Mouse (Mus musculus): ENCODE measurements around the gene Kars.

DNA sequence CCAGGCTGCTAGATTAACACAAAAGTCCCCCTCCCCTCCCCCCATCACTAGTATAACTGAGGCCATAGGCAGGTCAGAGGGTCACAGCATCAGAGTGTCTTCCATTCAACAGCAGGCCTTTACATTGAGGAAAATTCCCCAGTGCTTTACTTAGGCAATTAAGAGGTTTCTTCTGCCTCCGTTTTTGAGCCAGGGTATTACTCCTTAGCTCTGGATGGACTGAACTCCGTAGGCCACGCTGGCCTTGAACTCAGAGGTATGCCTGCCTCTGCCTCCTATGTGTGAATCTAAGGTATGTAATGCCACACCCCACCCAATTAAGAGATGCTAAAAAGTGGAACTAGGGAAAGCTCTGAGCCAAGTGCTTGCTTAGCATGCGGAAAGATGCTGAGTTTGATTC, 47.6 kb downstream of the Kars start:
- TF ChIP-seq IRF4 (IDR thresholded peaks at IDR 0.05; ENCODE audit: low read depth, low read length) (no peak), TBP (conservative IDR thresholded peaks at IDR 0.05; ENCODE audit: low read depth, low read length) (no peak), RCOR1 (conservative IDR thresholded peaks at IDR 0.05; ENCODE audit: low read depth, low read length) (no peak), CHD2 (IDR thresholded peaks at IDR 0.05; ENCODE audit: low read length) (no peak), EP300 (IDR thresholded peaks at IDR 0.05; ENCODE audit: low read length) (no peak), POLR2A (IDR thresholded peaks at IDR 0.05; ENCODE audit: low read depth, low read length) (no peak), ZC3H11A (IDR thresholded peaks at IDR 0.05; ENCODE audit: low read depth, low read length) (no peak), CHD1 (IDR thresholded peaks at IDR 0.05; ENCODE audit: low read depth, low read length) (no peak), SMC3 (IDR thresholded peaks at IDR 0.05; ENCODE audit: low read depth, low read length) (no peak), MAFK (IDR thresholded peaks at IDR 0.05; ENCODE audit: insufficient replicate concordance, low read length) (no peak)
